Mouse (Mus musculus): ENCODE data around the gene Samd14.

DNA sequence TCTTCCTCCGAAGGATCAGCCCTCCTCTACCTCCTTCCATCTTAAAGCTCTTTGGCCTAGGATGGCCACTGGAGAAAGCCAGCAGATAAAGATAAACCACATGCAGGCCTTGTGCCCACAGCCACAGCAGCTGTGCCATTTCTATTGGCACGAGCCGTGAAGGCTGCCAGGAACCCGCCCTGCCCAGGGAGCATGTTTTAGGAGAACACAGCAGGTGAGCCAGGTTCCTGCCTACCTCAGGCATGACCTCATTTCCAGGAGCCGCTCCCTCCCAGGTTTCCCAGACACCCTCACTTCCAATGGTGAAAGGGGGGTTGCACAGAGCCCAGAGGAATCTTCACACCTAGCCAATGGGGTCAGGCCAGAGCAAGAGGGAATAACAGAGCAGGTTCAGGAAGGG is 63.1 kb downstream of the Samd14 start:
- TF ChIP-seq TAL1 (IDR thresholded peaks at IDR 0.05; ENCODE audit: low read length) (no peak), GATA1 (IDR thresholded peaks at IDR 0.05; ENCODE audit: low read length) (no peak)

Measured in erythroblast, embryonic 14.5 days (primary cell).